Mouse (Mus musculus) left cerebral cortex, adult 2 months (tissue): Measurements from ENCODE around the gene Krt81. TPM values are rescaled to one million over a fixed set of nuclear protein-coding genes. Genes with fewer than 3 reads are reported as not detected.

Experiments used
- DNase-seq, 2 experiments: peaks; one replicate each; pipeline ENCODE4 v3.0.0; 2021 to 2022; ENCODE audit warnings: low spot score in 2 of 2, mixed read lengths in 1 of 2; ENCODE audit errors: extremely low spot score in 1 of 2
- H3K27ac ChIP-seq: fragments of 200-600 bp; 2 replicates; pipeline ENCODE4 v1.8.1; 2022
- H3K4me3 ChIP-seq: fragments of 200-600 bp; 2 replicates; pipeline ENCODE4 v1.8.1; 2022
- CTCF ChIP-seq: fragments of 200-600 bp; IDR thresholded peaks from 2 replicates; pipeline ENCODE4 v1.8.1; 2022; ENCODE audit warnings: antibody characterized with exemption, mild to moderate bottlenecking, moderate library complexity
- intact Hi-C: fragments of 180-260 bp; cut with DNase I; formaldehyde crosslinking; loops from one replicate; pipeline ENCODE4 v1.15.1; 2025
- total RNA-seq, 2 experiments: library from RNA; stranded (reverse); gene quantifications; 2 replicates each; pipeline ENCODE4 v1.2.3; 2021

Krt81 gene
- total RNA-seq, 2 experiments from 2014 or later: not detected

- intact Hi-C loops: no loop called here
- Histone ChIP-seq H3K4me3 (no peak overlapping the region), H3K27ac (no peak overlapping the region)
- DNase-seq: no peak
- no peak for TF ChIP-seq CTCF
These were observed 17.0 kb downstream of the Krt81 start for GRCm38 (mm10) chr15:101446572-101446971.

GRCm38 (mm10) chr15:101440837-101441236 is 22.7 kb downstream of the Krt81 start:
- Histone ChIP-seq H3K4me3 (no peak overlapping the region), H3K27ac (no peak overlapping the region)
- TF ChIP-seq CTCF: no peak
- intact Hi-C loops: no loop called here
- DNase-seq: no peak

GRCm38 (mm10) chr15:101438555-101438954 is 25.0 kb downstream of the Krt81 start, which contains the start of gene Krt87:
TSS of gene Krt87 (minus strand) at chr15:101438804.
- no peak for DNase-seq
- intact Hi-C loops: loop anchor here (10.0 kb wide), 1 partner anchor 446 kb away; no protein-coding TSS in a partner anchor
- no peak for TF ChIP-seq CTCF
- H3K27ac ChIP-seq: no peak within 1 kb of the TSS
- peak within 1 kb of the TSS; percentile 19; the same call in 1 of the 2 replicates for H3K4me3 ChIP-seq

DNA sequence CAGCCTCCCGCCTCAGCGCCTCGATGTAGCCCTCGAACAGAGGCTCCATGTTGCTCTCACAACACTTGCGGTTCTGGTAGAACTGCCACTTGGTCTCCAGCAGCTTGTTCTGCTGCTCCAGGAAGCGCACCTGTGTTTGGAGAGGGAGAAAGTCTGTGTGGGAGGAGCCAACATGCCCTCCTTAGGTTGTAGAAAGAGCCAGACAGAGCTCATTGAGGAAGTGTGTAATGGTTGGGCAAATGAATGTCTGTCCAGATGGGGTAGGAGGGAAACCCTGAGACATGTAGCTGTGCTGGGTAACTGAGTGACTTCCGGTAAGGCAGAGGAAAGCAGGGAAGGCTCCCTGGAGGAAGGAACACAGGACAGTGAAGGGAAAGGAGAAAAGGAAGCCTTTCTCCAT is 26.9 kb downstream of the Krt81 start:
- TF ChIP-seq CTCF: no peak
- no peak overlapping the region for H3K4me3 ChIP-seq
- intact Hi-C loops: loop anchor here (10.0 kb wide), 1 partner anchor 448 kb away; no protein-coding TSS in a partner anchor
- DNase-seq: no peak
- no peak overlapping the region for H3K27ac ChIP-seq

GRCm38 (mm10) chr15:101424914-101425313 is 38.6 kb downstream of the Krt81 start:
- no peak overlapping the region for H3K4me3 ChIP-seq
- TF ChIP-seq CTCF: no peak
- H3K27ac ChIP-seq: no peak overlapping the region
- no peak for DNase-seq
- intact Hi-C loops: no loop called here

GRCm38 (mm10) chr15:101420903-101421302 is 42.6 kb downstream of the Krt81 start:
- no peak for DNase-seq
- TF ChIP-seq CTCF: peak; percentile 18
- no peak overlapping the region for H3K27ac ChIP-seq
- intact Hi-C loops: no loop called here
- H3K4me3 ChIP-seq: no peak overlapping the region

DNA sequence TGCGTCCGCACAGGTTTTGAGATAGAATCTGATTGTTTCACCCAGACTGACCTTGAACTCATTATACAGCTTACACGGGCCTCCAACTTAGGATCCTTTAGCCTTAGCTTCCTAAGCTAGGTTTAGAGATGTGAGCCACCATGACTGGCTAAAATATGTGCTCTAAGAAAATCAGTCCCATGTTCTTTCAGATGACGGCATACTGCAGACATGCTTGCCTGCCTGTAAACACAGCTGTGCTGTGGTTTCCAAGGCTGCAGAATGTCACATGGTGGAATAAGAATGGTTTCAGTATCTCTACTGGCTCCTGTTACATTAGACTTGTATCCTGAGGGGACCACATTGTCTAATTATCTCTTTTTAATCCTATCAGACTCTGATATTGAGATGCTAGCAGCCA is 44.6 kb downstream of the Krt81 start:
- Histone ChIP-seq H3K4me3 (no peak overlapping the region), H3K27ac (no peak overlapping the region)
- no peak for TF ChIP-seq CTCF
- DNase-seq: no peak
- intact Hi-C loops: no loop called here

- no peak overlapping the region for H3K27ac ChIP-seq
- no peak for TF ChIP-seq CTCF
- H3K4me3 ChIP-seq: no peak overlapping the region
- intact Hi-C loops: no loop called here
- DNase-seq: no peak
These were observed 48.6 kb downstream of the Krt81 start for GRCm38 (mm10) chr15:101414807-101415565.

DNA sequence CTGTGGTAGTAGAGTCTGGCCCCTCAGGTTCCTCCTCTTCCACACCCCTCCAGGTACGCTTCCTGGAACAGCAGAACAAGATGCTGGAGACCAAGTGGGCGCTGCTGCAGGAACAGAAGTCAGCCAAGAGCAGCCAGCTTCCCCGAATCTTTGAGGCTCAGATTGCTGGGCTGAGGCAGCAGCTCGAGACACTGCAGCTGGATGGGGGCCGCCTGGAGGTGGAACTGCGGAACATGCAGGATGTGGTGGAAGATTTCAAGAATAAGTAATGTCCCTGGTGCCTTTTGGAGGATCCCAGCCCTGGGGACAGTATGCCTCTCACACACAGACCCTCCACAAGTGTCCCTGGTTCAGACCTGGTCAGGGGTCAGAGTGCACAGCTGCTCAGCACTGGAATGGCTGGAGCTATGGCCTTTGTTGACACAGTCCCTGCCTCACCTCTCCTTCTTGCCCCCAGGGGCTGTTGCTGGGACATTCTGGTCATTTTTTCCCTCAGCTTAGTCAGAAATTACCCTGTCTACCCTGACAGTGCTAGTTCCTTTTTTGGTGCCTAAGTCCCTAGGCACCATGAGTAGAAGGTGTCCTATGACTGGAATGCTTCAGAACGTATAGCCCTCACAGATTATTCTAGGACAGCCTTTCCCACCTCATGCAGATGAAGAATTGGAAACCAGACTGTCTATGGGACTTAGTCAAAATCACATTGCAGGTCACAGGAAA is 49.5 kb downstream of the Krt81 start:
- H3K4me3 ChIP-seq: no peak overlapping the region
- no peak overlapping the region for H3K27ac ChIP-seq
- no peak for DNase-seq
- intact Hi-C loops: no loop called here
- peak; percentile 1; the same call in 1 of the 2 replicates for TF ChIP-seq CTCF

DNA sequence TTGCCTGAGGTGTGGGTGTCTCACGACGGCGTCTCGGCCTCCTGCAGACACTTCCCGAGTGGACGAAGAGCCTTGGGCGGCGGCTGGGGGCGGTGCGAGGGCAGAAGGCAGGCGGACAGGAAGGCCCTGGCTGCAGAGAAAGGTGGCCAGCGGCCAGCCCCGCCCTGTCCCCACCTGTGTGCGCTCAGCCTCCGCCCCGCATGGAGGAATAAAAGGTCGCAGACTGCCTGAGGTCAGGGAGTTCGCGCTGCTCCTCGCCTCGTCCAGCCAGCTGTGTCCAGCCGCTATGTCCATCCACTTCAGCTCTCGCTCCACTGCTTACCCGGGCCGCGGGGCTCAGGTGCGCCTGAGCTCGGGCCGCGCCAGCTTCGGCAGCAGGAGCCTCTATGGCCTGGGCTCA is 51.4 kb downstream of the Krt81 start:
- no peak for TF ChIP-seq CTCF
- H3K4me3 ChIP-seq: no peak overlapping the region
- DNase-seq: no peak
- intact Hi-C loops: no loop called here
- H3K27ac ChIP-seq: no peak overlapping the region

DNA sequence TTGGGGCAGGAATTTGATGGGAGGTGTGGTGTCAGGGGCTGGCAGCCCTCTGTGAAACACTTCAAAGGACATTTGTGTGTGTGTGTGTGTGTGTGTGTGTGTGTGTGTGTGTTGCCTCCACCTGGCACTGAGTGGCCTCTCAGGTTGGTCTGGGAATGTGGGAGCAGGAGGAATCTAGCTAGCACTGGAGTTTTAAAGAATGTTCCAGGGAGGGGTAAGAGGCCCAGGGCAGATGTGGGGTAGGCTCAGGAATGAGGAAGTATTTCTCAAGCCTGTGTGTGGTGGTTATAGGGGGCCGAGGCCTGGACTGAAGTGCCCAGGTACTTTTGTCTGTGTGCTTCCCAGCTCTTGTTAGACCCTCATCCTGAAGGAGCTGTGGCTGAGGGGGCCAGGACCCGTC is 52.8 kb downstream of the Krt81 start, which contains the start of gene Krt7:
TSS of gene Krt7 (plus strand) at position 269 of the 400 bp plus-strand sequence.
- no peak for TF ChIP-seq CTCF
- Histone ChIP-seq H3K27ac (no peak within 1 kb of the TSS), H3K4me3 (no peak within 1 kb of the TSS)
- no peak for DNase-seq
- intact Hi-C loops: no loop called here

Other genes starting within 250 kb of the Krt81 start
- 100 to 1,000 TPM in 1 of 2 experiments, 10 to 100 TPM in 1; 89.7 to 107 TPM for gene Grasp, start 239.6 kb downstream of the Krt81 start, total RNA-seq
- 100 to 1,000 TPM; 155 to 210 TPM for gene Nr4a1, start 209.5 kb downstream of the Krt81 start, total RNA-seq
- 10 to 100 TPM; 41.9 to 44.5 TPM for gene Atg101, start 179.5 kb downstream of the Krt81 start, total RNA-seq
- gene 6030408B16Rik, start 170.5 kb downstream of the Krt81 start, total RNA-seq: under 1 TPM; 0.30 to 0.41 TPM
- gene Krt80, start 93.6 kb downstream of the Krt81 start, total RNA-seq: 1 to 10 TPM; 2.9 to 3.9 TPM
- under 1 TPM; 0.09 to 0.48 TPM for gene Krt7, start 52.7 kb downstream of the Krt81 start, total RNA-seq
- gene Krt87, start 24.9 kb downstream of the Krt81 start, total RNA-seq: under 1 TPM in 1 of 2 experiments, not detected in 1; 0.14 TPM
- gene Krt88, start 16.0 kb downstream of the Krt81 start, total RNA-seq: not detected
- not detected for gene Krt86, start 9.7 kb upstream of the Krt81 start, total RNA-seq
- not detected for gene Krt83, start 27.8 kb upstream of the Krt81 start, total RNA-seq
- gene Gm49425, start 53.5 kb upstream of the Krt81 start, total RNA-seq: not detected
- gene Krt84, start 69.1 kb upstream of the Krt81 start, total RNA-seq: not detected
- not detected for gene Krt82, start 86.9 kb upstream of the Krt81 start, total RNA-seq
- not detected for gene Krt90, start 99.2 kb upstream of the Krt81 start, total RNA-seq
- not detected for gene Krt75, start 110.2 kb upstream of the Krt81 start, total RNA-seq
- gene Gm5414, start 164.4 kb upstream of the Krt81 start, total RNA-seq: not detected
- not detected for gene Gm5478, start 183.6 kb upstream of the Krt81 start, total RNA-seq
- not detected for gene Krt6b, start 216.5 kb upstream of the Krt81 start, total RNA-seq
- not detected for gene Krt6a, start 230.6 kb upstream of the Krt81 start, total RNA-seq
- gene Krt5, start 249.1 kb upstream of the Krt81 start, total RNA-seq: not detected